Mouse (Mus musculus): ENCODE measurements around the gene Snrk. TPM values are rescaled to one million over a fixed set of nuclear protein-coding genes. Genes with fewer than 3 reads are reported as not detected.

The Snrk gene
- total RNA-seq, 2 experiments from 2014 or later: 77.8 to 78.7 TPM

GRCm38 (mm10) chr9:122184329-122184728 is 67.3 kb downstream of the Snrk start:
- no peak for DNase-seq

GRCm38 (mm10) chr9:122185061-122185460 is 68.0 kb downstream of the Snrk start:
- DNase-seq: peak; percentile 88

DNA sequence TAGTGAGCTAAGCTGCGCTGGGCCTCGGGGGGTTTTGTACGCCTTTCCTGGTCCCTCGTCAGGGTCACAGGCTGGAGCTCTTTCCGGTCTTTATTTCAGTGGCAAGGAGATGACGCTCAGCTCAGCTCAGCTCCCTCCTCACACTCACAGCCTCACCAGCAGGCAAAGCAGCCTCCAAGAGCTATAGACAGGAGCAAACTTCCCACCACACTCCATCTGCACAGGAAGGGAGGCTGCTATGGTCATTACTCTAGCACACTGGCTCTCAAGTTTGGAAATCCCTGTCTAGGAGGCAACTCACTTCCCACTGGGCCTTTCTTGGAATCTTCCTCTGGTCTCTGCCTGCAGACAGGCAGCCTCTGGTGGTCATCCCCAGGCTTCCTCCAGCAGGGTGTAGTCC is 68.9 kb downstream of the Snrk start:
- DNase-seq: no peak

DNA sequence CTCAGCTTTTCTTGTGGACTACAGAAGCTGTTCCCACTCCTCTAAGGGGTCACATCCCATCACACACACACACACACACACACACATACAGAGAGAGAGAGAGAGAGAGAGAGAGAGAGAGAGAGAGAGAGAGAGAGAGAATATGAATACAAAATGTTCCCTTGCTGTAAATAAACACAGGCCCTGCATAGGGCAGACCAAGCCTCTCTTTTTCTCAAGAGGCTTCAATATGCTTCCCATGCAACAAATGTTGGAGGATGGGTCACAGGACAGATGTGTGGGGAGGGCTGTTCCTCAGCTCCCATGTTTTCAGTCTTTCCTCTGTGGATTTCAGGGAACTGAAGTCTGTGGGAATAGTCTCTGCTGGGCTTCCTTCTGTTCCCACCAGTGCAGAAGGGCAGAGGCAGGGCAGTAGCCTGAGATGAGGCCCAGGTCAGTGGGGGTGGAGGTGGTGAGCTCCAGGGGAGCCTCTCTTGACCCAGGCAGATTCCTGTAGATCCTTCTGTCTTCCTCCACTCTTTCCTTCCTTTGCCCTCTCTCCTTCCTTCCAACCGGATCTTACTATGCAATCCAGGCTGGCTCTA is 69.7 kb downstream of the Snrk start:
- DNase-seq: no peak

DNA sequence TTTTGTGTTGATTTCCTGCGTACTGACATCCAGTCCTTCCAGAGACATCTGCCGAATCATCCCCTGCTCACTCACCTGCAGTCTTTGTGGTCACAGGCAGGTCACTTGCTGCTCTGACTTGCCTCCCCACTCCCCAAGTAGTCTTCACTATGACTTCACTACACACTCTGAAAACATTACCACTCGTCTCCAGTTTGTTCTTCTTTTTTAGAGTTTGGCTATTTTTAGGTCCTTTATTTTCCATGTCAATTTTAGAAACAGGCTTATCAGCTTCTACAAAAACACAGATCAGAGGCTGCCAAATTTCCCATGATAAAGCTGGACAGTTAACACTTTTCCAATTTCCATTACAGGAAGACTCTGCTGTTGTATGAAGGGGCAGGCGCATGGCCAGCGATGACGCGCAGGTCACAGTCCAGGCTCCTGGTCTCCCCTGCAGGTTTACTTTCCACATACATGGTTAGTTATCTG is 70.4 kb downstream of the Snrk start:
- DNase-seq: peak; percentile 66

GRCm38 (mm10) chr9:122188724-122189123 is 71.7 kb downstream of the Snrk start:
- DNase-seq: no peak

DNA sequence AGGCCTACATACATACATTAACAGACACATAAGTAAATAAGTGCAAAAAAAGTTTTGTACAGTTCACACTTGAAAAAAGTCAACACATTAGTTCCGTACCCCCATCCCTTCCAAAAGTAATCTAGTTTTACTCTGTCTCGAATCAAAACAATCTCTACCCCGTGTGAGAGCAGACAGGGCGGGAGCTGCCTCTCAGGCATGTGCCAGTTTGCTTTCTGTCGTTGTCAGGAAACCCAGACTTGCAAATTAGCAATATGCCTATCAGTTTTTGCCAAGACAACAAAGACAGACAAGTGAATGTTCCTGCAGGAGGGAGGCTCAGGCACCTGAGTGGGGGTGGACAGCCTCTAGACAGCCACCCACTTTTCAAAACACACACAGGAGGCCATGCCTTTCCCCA is 76.3 kb downstream of the Snrk start:
- no peak for DNase-seq

- DNase-seq: no peak
Observed at GRCm38 (mm10) chr9:122193823-122194222, 76.8 kb downstream of the Snrk start.

- DNase-seq: peak; percentile 85
Observed at GRCm38 (mm10) chr9:122195042-122195682, 78.1 kb downstream of the Snrk start.

- no peak for DNase-seq
Observed at GRCm38 (mm10) chr9:122197021-122197420, 80.0 kb downstream of the Snrk start.

DNA sequence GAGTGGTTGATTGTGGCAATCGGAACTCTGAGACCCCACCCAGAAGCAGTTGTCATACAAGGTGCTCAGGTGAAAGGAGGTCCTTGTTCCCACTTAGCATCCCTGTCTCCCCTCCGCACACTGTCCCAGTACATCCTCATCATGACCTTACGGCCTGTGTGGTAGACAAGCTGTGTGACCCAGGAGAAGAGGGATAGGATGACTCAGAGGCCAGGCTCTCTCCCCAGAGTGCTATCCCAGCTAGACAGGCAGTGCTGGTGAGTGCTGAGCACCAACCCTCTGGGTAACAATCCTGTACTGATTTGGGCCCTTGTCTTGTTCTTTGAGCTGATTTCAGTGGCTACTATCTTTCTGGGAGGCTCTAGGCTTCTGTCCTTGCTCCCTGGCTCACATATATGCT is 81.6 kb downstream of the Snrk start:
- no peak for DNase-seq

DNA sequence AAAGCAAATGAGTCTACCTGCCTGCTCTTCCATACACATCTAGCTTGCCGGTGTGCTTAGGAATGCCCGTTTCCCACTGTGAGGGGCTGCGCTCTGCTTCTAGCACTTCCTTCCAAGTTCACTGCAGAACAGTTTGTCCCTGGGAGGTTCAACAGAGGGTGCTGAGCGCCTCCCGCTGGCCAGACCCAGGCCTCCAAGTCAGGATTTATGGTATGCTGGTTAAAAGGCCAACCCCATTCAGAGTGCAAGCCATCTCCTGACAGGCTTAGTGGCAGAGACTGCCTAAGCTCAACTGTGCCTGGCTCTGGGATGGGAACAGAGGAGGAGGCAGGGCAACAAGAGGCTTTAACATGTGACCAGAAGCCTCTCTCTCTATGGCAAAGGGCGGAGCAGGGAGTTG is 82.2 kb downstream of the Snrk start:
- peak; percentile 84 for DNase-seq

DNA sequence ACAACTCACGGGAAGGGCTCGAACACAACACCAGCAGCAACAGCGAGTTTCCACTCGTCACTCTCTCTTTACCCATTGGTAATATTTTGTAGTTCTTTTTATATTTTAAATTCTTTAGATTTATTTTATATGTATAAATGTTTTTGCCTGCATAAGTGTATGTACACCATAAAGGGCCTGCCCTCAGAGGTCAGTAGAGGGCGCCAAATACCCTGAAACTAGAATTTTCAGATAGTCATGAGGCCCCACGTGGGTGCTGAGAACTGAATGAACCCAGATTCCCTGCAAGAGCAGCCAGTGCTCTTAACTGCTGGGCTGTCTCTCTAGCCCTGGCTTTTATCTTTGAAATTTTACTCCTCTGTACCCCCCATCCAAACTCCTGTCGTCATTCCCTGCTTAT is 87.4 kb downstream of the Snrk start:
- DNase-seq: peak; percentile 36

DNA sequence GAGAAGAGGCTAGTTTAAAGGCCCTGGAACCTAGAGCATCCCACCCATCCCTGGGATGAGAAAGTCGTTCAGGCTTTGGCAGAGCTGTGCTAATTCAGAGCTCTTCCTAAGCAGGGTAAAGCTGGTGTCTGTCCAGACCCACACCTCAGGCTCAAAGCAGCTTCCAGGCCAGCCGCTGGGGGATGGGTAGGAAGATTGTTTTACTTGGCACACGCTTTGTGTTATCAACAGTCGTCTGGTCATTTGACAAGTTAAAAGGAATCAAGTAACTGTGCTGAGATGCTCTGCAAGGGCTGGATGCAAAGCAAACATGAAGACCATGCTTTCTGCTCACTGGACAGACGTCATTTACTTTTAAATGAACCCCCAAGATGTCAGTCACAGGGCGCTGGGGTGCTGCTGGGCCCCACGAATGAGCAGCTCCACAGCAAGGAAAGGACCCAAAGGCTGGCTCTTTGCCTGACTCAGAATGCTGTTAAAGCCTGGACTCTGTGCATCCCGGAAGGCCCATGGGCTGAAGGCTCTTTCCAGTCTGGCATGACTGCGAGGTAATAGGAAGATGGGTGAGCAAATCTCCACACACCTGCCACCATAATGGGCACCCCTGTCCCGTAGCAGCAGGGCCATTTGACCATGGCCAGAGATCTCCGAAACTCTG is 88.6 kb downstream of the Snrk start:
- peak; percentile 64 for DNase-seq

DNA sequence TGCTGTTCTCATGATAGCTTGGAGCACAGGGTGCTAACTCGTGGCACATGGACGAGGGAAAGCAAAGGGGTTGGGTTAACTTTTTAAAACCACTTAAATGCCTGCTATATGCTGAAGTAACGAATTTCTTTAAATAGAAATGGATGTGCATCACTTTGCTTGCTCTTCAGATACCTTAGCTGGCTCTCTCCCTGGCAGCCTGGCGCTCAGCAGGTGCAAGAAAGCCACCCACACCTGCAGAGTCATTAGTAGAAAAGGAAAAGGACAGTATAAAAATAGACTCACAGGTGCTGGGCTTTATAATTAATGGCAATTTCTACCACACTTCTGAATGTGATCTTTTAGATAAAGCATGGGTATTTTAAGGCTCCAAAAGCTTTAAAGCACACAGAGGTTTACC is 91.2 kb downstream of the Snrk start:
- DNase-seq: no peak

- DNase-seq: no peak
Observed at GRCm38 (mm10) chr9:122215118-122215517, 98.1 kb downstream of the Snrk start.

GRCm38 (mm10) chr9:122216945-122217529 is 100.0 kb downstream of the Snrk start:
- DNase-seq: no peak

Other genes starting within 250 kb of the Snrk start
- gene Ackr2, start 218.9 kb upstream of the Snrk start, total RNA-seq (2021): 1 to 10 TPM; 3.1 to 5.8 TPM
- gene Cyp8b1, start 201.0 kb upstream of the Snrk start, total RNA-seq (2021): not detected
- gene Fam198a, start 166.3 kb upstream of the Snrk start, total RNA-seq (2021): under 1 TPM; 0.77 to 0.79 TPM
- gene Pomgnt2, start 120.2 kb upstream of the Snrk start, total RNA-seq (2021): 1 to 10 TPM; 7.8 to 7.9 TPM
- 10 to 100 TPM; 23.7 to 25.5 TPM for gene Ano10, start 177.2 kb downstream of the Snrk start, total RNA-seq (2021)
- gene Abhd5, start 234.3 kb downstream of the Snrk start, total RNA-seq (2021): 10 to 100 TPM; 41.4 to 44.1 TPM